Mouse (Mus musculus): ENCODE data around the gene Atp9a. TPM values are rescaled to one million over a fixed set of nuclear protein-coding genes. Genes with fewer than 3 reads are reported as not detected.

The Atp9a gene
- polyA plus RNA-seq, 1 experiment, result 41.6 TPM

- Histone ChIP-seq H3K4me2 (ENCODE audit: low read depth) (no peak overlapping the region), H3K4me3 (no peak overlapping the region), H3K36me3 (ENCODE audit: control insufficient read depth, insufficient read depth) (no peaks in the 10 kb centered on the region), H3K27me3 (ENCODE audit: control insufficient read depth, insufficient read depth, insufficient read length) (peaks cover 21% of the 10 kb centered on the region), H3ac (ENCODE audit: control insufficient read depth, insufficient read length) (no peak overlapping the region), H3K79me2 (ENCODE audit: control insufficient read depth, insufficient read depth) (no peaks in the 10 kb centered on the region)
- TF ChIP-seq POLR2A (IDR thresholded peaks at IDR 0.05; ENCODE audit: insufficient read length, low read depth) (no peak), POLR2AphosphoS2 (IDR thresholded peaks at IDR 0.05; ENCODE audit: insufficient read length, low read depth) (no peak), USF1 (IDR thresholded peaks at IDR 0.05; ENCODE audit: low read depth) (no peak)
Measured at GRCm38 (mm10) chr2:168665680-168666079, 76.5 kb downstream of the Atp9a start.

DNA sequence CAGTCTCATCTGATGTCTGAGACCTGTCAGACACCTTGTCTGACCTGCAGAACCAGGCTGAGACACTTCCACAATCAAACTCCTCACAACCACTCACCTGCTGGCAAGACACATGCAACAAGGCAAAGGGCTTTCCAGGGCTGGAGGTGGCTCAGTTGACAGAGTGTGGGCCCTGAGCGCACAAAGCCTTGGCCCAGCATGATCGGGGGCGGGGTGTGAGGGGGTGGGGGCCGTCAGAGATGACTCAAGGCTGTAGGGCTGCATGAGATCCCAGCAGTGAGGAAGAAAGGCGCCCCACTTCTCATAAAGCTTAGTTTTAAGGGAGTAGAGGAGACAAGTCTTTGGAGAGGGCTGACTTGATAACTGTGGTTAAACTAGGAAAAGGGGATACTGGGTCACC, 78.5 kb downstream of the Atp9a start:
- TF ChIP-seq E2F4 (IDR thresholded peaks at IDR 0.05; ENCODE audit: insufficient read depth), result no peak
- TF ChIP-seq USF1 (IDR thresholded peaks at IDR 0.05; ENCODE audit: low read depth), result no peak
- TF ChIP-seq POLR2A (IDR thresholded peaks at IDR 0.05; ENCODE audit: insufficient read length, low read depth), result no peak
- TF ChIP-seq CEBPB (IDR thresholded peaks at IDR 0.05; ENCODE audit: insufficient read depth, poor library complexity, severe bottlenecking), result no peak
- no peak for TF ChIP-seq MYOD1 (IDR thresholded peaks at IDR 0.05; ENCODE audit: control insufficient read depth in 1 of 3, insufficient read length in 2 of 3, low read depth in 2 of 3)
- no peak for TF ChIP-seq MAX (IDR thresholded peaks at IDR 0.05; ENCODE audit: low read depth)
- no peak for TF ChIP-seq REST (IDR thresholded peaks at IDR 0.05; ENCODE audit: insufficient read depth, insufficient read length)
- TF ChIP-seq MYOG (IDR thresholded peaks at IDR 0.05; ENCODE audit: control insufficient read depth in 1 of 3, insufficient read depth in 1 of 3, insufficient read length in 2 of 3, low read depth in 2 of 3), result no peak
- no peak for TF ChIP-seq POLR2AphosphoS2 (IDR thresholded peaks at IDR 0.05; ENCODE audit: insufficient read length, low read depth)
- TF ChIP-seq SRF (IDR thresholded peaks at IDR 0.05; ENCODE audit: control insufficient read depth, insufficient read length, low read depth), result no peak
- TF ChIP-seq TCF12 (IDR thresholded peaks at IDR 0.05; ENCODE audit: insufficient read depth, poor library complexity, severe bottlenecking), result no peak
- TF ChIP-seq TCF3 (IDR thresholded peaks at IDR 0.05; ENCODE audit: insufficient read length, low read depth), result no peak
- Histone ChIP-seq H3K27me3 (ENCODE audit: control insufficient read depth, insufficient read depth, insufficient read length) (peaks cover 17% of the 10 kb centered on the region), H3K4me2 (ENCODE audit: low read depth) (no peak overlapping the region), H3ac (ENCODE audit: control insufficient read depth, insufficient read length) (no peak overlapping the region), H3K4me3 (no peak overlapping the region), H3K79me2 (ENCODE audit: control insufficient read depth, insufficient read depth) (no peaks in the 10 kb centered on the region), H3K36me3 (ENCODE audit: control insufficient read depth, insufficient read depth) (no peaks in the 10 kb centered on the region)

GRCm38 (mm10) chr2:168663216-168663615, 79.0 kb downstream of the Atp9a start:
- H3K79me2 ChIP-seq (ENCODE audit: control insufficient read depth, insufficient read depth), result no peaks in the 10 kb centered on the region
- H3K4me3 ChIP-seq, result no peak overlapping the region
- TF ChIP-seq USF1 (IDR thresholded peaks at IDR 0.05; ENCODE audit: low read depth) (no peak), MYOG (IDR thresholded peaks at IDR 0.05; ENCODE audit: control insufficient read depth in 1 of 3, insufficient read depth in 1 of 3, insufficient read length in 2 of 3, low read depth in 2 of 3) (no peak), SRF (IDR thresholded peaks at IDR 0.05; ENCODE audit: control insufficient read depth, insufficient read length, low read depth) (no peak)
- H3K4me2 ChIP-seq (ENCODE audit: low read depth), result no peak overlapping the region
- H3ac ChIP-seq (ENCODE audit: control insufficient read depth, insufficient read length), result no peak overlapping the region
- H3K36me3 ChIP-seq (ENCODE audit: control insufficient read depth, insufficient read depth), result no peaks in the 10 kb centered on the region
- H3K27me3 ChIP-seq (ENCODE audit: control insufficient read depth, insufficient read depth, insufficient read length), result peaks cover 17% of the 10 kb centered on the region

DNA sequence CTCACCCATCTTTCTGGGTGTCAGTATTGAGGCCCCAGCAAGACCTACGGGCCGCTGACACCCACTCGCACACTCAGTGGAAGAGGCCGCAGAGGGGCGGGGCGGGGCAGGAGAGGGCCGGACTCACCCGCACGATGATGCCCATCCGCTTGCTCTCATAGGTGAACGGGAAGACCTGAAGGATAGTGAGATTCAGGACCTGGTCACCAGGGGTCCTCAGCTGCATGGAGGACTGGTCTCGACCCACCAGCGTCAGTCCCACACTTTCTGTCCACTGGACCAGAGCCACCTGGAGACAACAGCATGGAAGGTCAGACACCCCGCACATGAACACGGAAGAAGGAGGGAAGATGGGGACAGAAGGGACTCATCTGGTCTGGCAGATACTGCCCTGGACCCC, 80.4 kb downstream of the Atp9a start:
- no peak for TF ChIP-seq SRF (IDR thresholded peaks at IDR 0.05; ENCODE audit: control insufficient read depth, insufficient read length, low read depth)
- no peak for TF ChIP-seq TCF12 (IDR thresholded peaks at IDR 0.05; ENCODE audit: insufficient read depth, poor library complexity, severe bottlenecking)
- TF ChIP-seq MYOG (IDR thresholded peaks at IDR 0.05; ENCODE audit: control insufficient read depth in 1 of 3, insufficient read depth in 1 of 3, insufficient read length in 2 of 3, low read depth in 2 of 3), result no peak
- TF ChIP-seq POLR2A (IDR thresholded peaks at IDR 0.05; ENCODE audit: insufficient read length, low read depth), result no peak
- H3K36me3 ChIP-seq (ENCODE audit: control insufficient read depth, insufficient read depth), result no peaks in the 10 kb centered on the region
- no peak overlapping the region for H3K4me3 ChIP-seq
- H3K79me2 ChIP-seq (ENCODE audit: control insufficient read depth, insufficient read depth), result no peaks in the 10 kb centered on the region
- H3K4me2 ChIP-seq (ENCODE audit: low read depth), result no peak overlapping the region
- peaks cover 17% of the 10 kb centered on the region for H3K27me3 ChIP-seq (ENCODE audit: control insufficient read depth, insufficient read depth, insufficient read length)
- no peak overlapping the region for H3ac ChIP-seq (ENCODE audit: control insufficient read depth, insufficient read length)

DNA sequence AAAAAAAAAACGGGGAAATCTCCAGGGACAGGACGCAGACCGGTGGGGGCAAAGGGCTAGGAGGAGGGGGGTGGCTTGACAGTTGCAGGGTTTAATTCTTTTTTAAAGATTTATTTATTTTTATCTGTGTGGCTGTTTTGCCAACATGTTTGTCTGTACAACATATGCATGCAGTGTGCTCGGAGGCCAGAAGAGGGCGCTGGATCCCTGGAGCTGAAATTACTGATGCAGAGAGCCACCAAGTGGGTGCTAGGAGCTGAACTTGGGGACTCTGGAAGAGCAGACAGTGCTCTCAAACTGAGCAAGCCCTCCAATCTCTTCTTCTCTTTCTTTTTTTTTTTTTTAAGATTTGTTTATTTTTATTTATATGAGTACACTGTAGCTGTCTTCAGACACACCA, 81.9 kb downstream of the Atp9a start:
- no peaks in the 10 kb centered on the region for H3K36me3 ChIP-seq (ENCODE audit: control insufficient read depth, insufficient read depth)
- H3ac ChIP-seq (ENCODE audit: control insufficient read depth, insufficient read length), result no peak overlapping the region
- H3K27me3 ChIP-seq (ENCODE audit: control insufficient read depth, insufficient read depth, insufficient read length), result peaks cover 17% of the 10 kb centered on the region
- no peak overlapping the region for H3K4me3 ChIP-seq
- H3K79me2 ChIP-seq (ENCODE audit: control insufficient read depth, insufficient read depth), result no peaks in the 10 kb centered on the region
- TF ChIP-seq CEBPB (IDR thresholded peaks at IDR 0.05; ENCODE audit: insufficient read depth, poor library complexity, severe bottlenecking) (no peak), E2F4 (IDR thresholded peaks at IDR 0.05; ENCODE audit: insufficient read depth) (no peak), POLR2AphosphoS2 (IDR thresholded peaks at IDR 0.05; ENCODE audit: insufficient read length, low read depth) (no peak), MYOD1 (IDR thresholded peaks at IDR 0.05; ENCODE audit: control insufficient read depth in 1 of 3, insufficient read length in 2 of 3, low read depth in 2 of 3) (no peak), POLR2A (IDR thresholded peaks at IDR 0.05; ENCODE audit: insufficient read length, low read depth) (no peak), USF1 (IDR thresholded peaks at IDR 0.05; ENCODE audit: low read depth) (no peak), TCF12 (IDR thresholded peaks at IDR 0.05; ENCODE audit: insufficient read depth, poor library complexity, severe bottlenecking) (no peak), MAX (IDR thresholded peaks at IDR 0.05; ENCODE audit: low read depth) (no peak), REST (IDR thresholded peaks at IDR 0.05; ENCODE audit: insufficient read depth, insufficient read length) (no peak), SRF (IDR thresholded peaks at IDR 0.05; ENCODE audit: control insufficient read depth, insufficient read length, low read depth) (no peak), MYOG (IDR thresholded peaks at IDR 0.05; ENCODE audit: control insufficient read depth in 1 of 3, insufficient read depth in 1 of 3, insufficient read length in 2 of 3, low read depth in 2 of 3) (no peak), TCF3 (IDR thresholded peaks at IDR 0.05; ENCODE audit: insufficient read length, low read depth) (no peak)
- no peak overlapping the region for H3K4me2 ChIP-seq (ENCODE audit: low read depth)

All from myocyte (in vitro differentiated cells).